Mouse (Mus musculus): ENCODE data around the gene Gm17949.
"Not testable (repeated sequence)": the region's sequence is repeated elsewhere in the genome, so short reads cannot be mapped to it uniquely, and the experiment has no call there.

Gm17949 gene

GRCm38 (mm10) chr17:57051679-57052078 is 40.4 kb downstream of the Gm17949 start:
- DNase-seq = not testable (repeated sequence)

GRCm38 (mm10) chr17:57056246-57056645 is 45.0 kb downstream of the Gm17949 start:
- DNase-seq = no peak

- DNase-seq = peak; percentile 46
Observed at GRCm38 (mm10) chr17:57058891-57059485, 47.7 kb downstream of the Gm17949 start, which contains the start of gene Crb3. Gene Crb3, plus strand, starts transcription at chr17:57059105.

- DNase-seq = peak; percentile 72
Observed at GRCm38 (mm10) chr17:57059486-57059977, 48.3 kb downstream of the Gm17949 start, which contains the start of gene Slc25a23. Gene Slc25a23, minus strand, starts transcription at chr17:57059863.

- DNase-seq = peak; percentile 96
Observed at GRCm38 (mm10) chr17:57060231-57060801, 49.0 kb downstream of the Gm17949 start.

- no peak for DNase-seq
Observed at GRCm38 (mm10) chr17:57061069-57061468, 49.8 kb downstream of the Gm17949 start.

GRCm38 (mm10) chr17:57062011-57062521 is 50.8 kb downstream of the Gm17949 start:
- peak; percentile 76 for DNase-seq

GRCm38 (mm10) chr17:57062548-57062947 is 51.3 kb downstream of the Gm17949 start:
- no peak for DNase-seq

GRCm38 (mm10) chr17:57063031-57063430 is 51.8 kb downstream of the Gm17949 start:
- DNase-seq = peak; percentile 50

GRCm38 (mm10) chr17:57066908-57067307 is 55.6 kb downstream of the Gm17949 start:
- DNase-seq = no peak

- no peak for DNase-seq
Observed at GRCm38 (mm10) chr17:57070272-57070671, 59.0 kb downstream of the Gm17949 start.

- DNase-seq = peak; percentile 61
Observed at GRCm38 (mm10) chr17:57070699-57071098, 59.4 kb downstream of the Gm17949 start.
